Mouse (Mus musculus): ENCODE measurements at regions not wholly inside any gene's neighbourhood (a gene's known extent, or its start where the extent isn't known, plus 50 kb on each side); places are given as distances from the start of the nearest gene placed in this dataset.

- Histone ChIP-seq H3K79me2 (replicated peaks; ENCODE audit: control insufficient read depth, insufficient read depth, low read length) (no peaks in the 10 kb centered on the region), H3K27me3 (ENCODE audit: control insufficient read depth, insufficient read depth, low read length) (no peaks in the 10 kb centered on the region), H3K27ac (no peak overlapping the region), H3K9ac (ENCODE audit: low read depth, low read length) (no peak overlapping the region), H3K36me3 (ENCODE audit: control insufficient read depth, insufficient read depth, low read length) (no peaks in the 10 kb centered on the region), H3K4me1 (ENCODE audit: control insufficient read depth, insufficient read depth, low read length) (no peaks in the 10 kb centered on the region), H3K4me3 (no peak overlapping the region)
- no peak for DNase-seq
- TF ChIP-seq POLR2A (IDR thresholded peaks at IDR 0.05; ENCODE audit: insufficient read depth, low read depth, low read length) (no peak), EP300 (IDR thresholded peaks at IDR 0.05; ENCODE audit: insufficient read depth, low read depth, low read length) (no peak), CTCF (IDR thresholded peaks at IDR 0.05) (no peak)
- 70% methylated on average over 8 of the region's 8 CpGs for WGBS
- intact Hi-C loops (cut with DNase I), result no loop called here
Measured at GRCm38 (mm10) chr6:111621684-111622480, 651.7 kb upstream of the Lmcd1 start.

GRCm38 (mm10) chr6:111622481-111623139, 650.9 kb upstream of the Lmcd1 start:
- Histone ChIP-seq H3K36me3 (ENCODE audit: control insufficient read depth, insufficient read depth, low read length) (no peaks in the 10 kb centered on the region), H3K4me1 (ENCODE audit: control insufficient read depth, insufficient read depth, low read length) (no peaks in the 10 kb centered on the region), H3K79me2 (replicated peaks; ENCODE audit: control insufficient read depth, insufficient read depth, low read length) (no peaks in the 10 kb centered on the region), H3K9ac (ENCODE audit: low read depth, low read length) (no peak overlapping the region), H3K27me3 (ENCODE audit: control insufficient read depth, insufficient read depth, low read length) (no peaks in the 10 kb centered on the region), H3K27ac (no peak overlapping the region), H3K4me3 (no peak overlapping the region)
- DNase-seq, result no peak
- intact Hi-C loops (cut with DNase I), result no loop called here
- WGBS, result 73% methylated on average over 7 of the region's 7 CpGs
- TF ChIP-seq EP300 (IDR thresholded peaks at IDR 0.05; ENCODE audit: insufficient read depth, low read depth, low read length), result no peak
- no peak for TF ChIP-seq CTCF (IDR thresholded peaks at IDR 0.05)
- no peak for TF ChIP-seq POLR2A (IDR thresholded peaks at IDR 0.05; ENCODE audit: insufficient read depth, low read depth, low read length)

GRCm38 (mm10) chr6:111623140-111623497, 650.4 kb upstream of the Lmcd1 start:
- H3K27ac ChIP-seq, result no peak overlapping the region
- no peak for TF ChIP-seq POLR2A (IDR thresholded peaks at IDR 0.05; ENCODE audit: insufficient read depth, low read depth, low read length)
- TF ChIP-seq EP300 (IDR thresholded peaks at IDR 0.05; ENCODE audit: insufficient read depth, low read depth, low read length), result no peak
- no peak for TF ChIP-seq CTCF (IDR thresholded peaks at IDR 0.05)
- no peaks in the 10 kb centered on the region for H3K27me3 ChIP-seq (ENCODE audit: control insufficient read depth, insufficient read depth, low read length)
- H3K79me2 ChIP-seq (replicated peaks; ENCODE audit: control insufficient read depth, insufficient read depth, low read length), result no peaks in the 10 kb centered on the region
- H3K36me3 ChIP-seq (ENCODE audit: control insufficient read depth, insufficient read depth, low read length), result no peaks in the 10 kb centered on the region
- no peak overlapping the region for H3K9ac ChIP-seq (ENCODE audit: low read depth, low read length)
- intact Hi-C loops (cut with DNase I), result no loop called here
- 88% methylated on average over 4 of the region's 4 CpGs for WGBS
- H3K4me3 ChIP-seq, result no peak overlapping the region
- no peak for DNase-seq
- no peaks in the 10 kb centered on the region for H3K4me1 ChIP-seq (ENCODE audit: control insufficient read depth, insufficient read depth, low read length)

GRCm38 (mm10) chr6:111625501-111625900, 648.1 kb upstream of the Lmcd1 start:
- no peaks in the 10 kb centered on the region for H3K4me1 ChIP-seq (ENCODE audit: control insufficient read depth, insufficient read depth, low read length)

GRCm38 (mm10) chr6:111652736-111653135, 620.8 kb upstream of the Lmcd1 start:
- Histone ChIP-seq H3K79me2 (replicated peaks; ENCODE audit: control insufficient read depth, insufficient read depth, low read length) (no peaks in the 10 kb centered on the region), H3K4me1 (ENCODE audit: control insufficient read depth, insufficient read depth, low read length) (no peaks in the 10 kb centered on the region), H3K36me3 (ENCODE audit: control insufficient read depth, insufficient read depth, low read length) (no peaks in the 10 kb centered on the region), H3K4me3 (no peak overlapping the region), H3K9ac (ENCODE audit: low read depth, low read length) (no peak overlapping the region), H3K27me3 (ENCODE audit: control insufficient read depth, insufficient read depth, low read length) (no peaks in the 10 kb centered on the region), H3K27ac (no peak overlapping the region)
- 94% methylated on average over 3 of the region's 3 CpGs for WGBS
- DNase-seq, result no peak
- no peak for TF ChIP-seq CTCF (IDR thresholded peaks at IDR 0.05)
- TF ChIP-seq EP300 (IDR thresholded peaks at IDR 0.05; ENCODE audit: insufficient read depth, low read depth, low read length), result no peak
- intact Hi-C loops (cut with DNase I), result no loop called here

More at GRCm38 (mm10) chr6:111625501-111625900, 648.1 kb upstream of the Lmcd1 start:
- Histone ChIP-seq H3K27ac (no peak overlapping the region), H3K36me3 (ENCODE audit: control insufficient read depth, insufficient read depth, low read length) (no peaks in the 10 kb centered on the region), H3K27me3 (ENCODE audit: control insufficient read depth, insufficient read depth, low read length) (no peaks in the 10 kb centered on the region), H3K79me2 (replicated peaks; ENCODE audit: control insufficient read depth, insufficient read depth, low read length) (no peaks in the 10 kb centered on the region), H3K9ac (ENCODE audit: low read depth, low read length) (no peak overlapping the region), H3K4me3 (no peak overlapping the region)
- no peak for TF ChIP-seq EP300 (IDR thresholded peaks at IDR 0.05; ENCODE audit: insufficient read depth, low read depth, low read length)
- TF ChIP-seq POLR2A (IDR thresholded peaks at IDR 0.05; ENCODE audit: insufficient read depth, low read depth, low read length), result no peak
- TF ChIP-seq CTCF (IDR thresholded peaks at IDR 0.05), result no peak
- no peak for DNase-seq
- intact Hi-C loops (cut with DNase I), result no loop called here

- Histone ChIP-seq H3K4me1 (ENCODE audit: control insufficient read depth, insufficient read depth, low read length) (no peaks in the 10 kb centered on the region), H3K9ac (ENCODE audit: low read depth, low read length) (no peak overlapping the region), H3K27ac (no peak overlapping the region), H3K79me2 (replicated peaks; ENCODE audit: control insufficient read depth, insufficient read depth, low read length) (no peaks in the 10 kb centered on the region), H3K4me3 (no peak overlapping the region), H3K36me3 (ENCODE audit: control insufficient read depth, insufficient read depth, low read length) (no peaks in the 10 kb centered on the region), H3K27me3 (ENCODE audit: control insufficient read depth, insufficient read depth, low read length) (no peaks in the 10 kb centered on the region)
- intact Hi-C loops (cut with DNase I), result no loop called here
- TF ChIP-seq EP300 (IDR thresholded peaks at IDR 0.05; ENCODE audit: insufficient read depth, low read depth, low read length), result no peak
- no peak for TF ChIP-seq CTCF (IDR thresholded peaks at IDR 0.05)
- TF ChIP-seq POLR2A (IDR thresholded peaks at IDR 0.05; ENCODE audit: insufficient read depth, low read depth, low read length), result no peak
- no peak for DNase-seq
- WGBS, result 57% methylated on average over 2 of the region's 2 CpGs
Measured at GRCm38 (mm10) chr6:111659957-111660356, 613.6 kb upstream of the Lmcd1 start.

All from heart, adult 2 months (tissue).